ENCODE assay signal across 19 mouse cellular contexts in the genomic region with DNA sequence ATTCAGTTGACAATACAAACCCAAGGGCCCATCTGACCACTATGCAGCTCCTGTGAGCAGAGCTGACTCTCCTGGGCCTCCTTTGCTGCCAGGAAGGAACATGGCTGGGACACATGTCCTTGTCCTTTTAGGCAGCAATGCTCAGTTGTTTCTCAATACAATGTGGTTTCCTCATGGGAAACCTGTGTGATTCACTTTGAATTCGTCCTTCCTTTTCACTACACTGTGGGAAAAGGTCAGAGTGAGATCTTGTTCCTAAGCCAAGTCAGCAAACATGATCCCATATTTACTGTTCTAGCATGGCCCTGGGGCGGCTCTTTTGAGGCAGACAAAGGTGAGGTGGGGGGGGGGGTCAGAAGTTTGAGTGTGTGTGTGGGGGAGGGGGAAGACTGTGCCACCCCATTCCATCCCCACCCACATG. TPM values are rescaled to one million over a fixed set of nuclear protein-coding genes. Genes with fewer than 3 reads are reported as not detected.
DNase-seq lines count a peak whose midpoint lies in the region; ATAC-seq lines count a peak whose summit lies in the region.
"Had no signal": no experiment of that assay in that cellular context is flagged by ENCODE, and none has a peak within 500 bp of the region (broad histone marks: within the 10 kb centered on the region; RNA-seq: fewer than 3 reads in every experiment).

No protein-coding gene starts in this region.

- no peak overlapping the region for H3K9ac ChIP-seq in liver, embryonic 13.5 days
- H3K9ac ChIP-seq in liver, embryonic 12.5 days = no peak overlapping the region
- H3K9ac ChIP-seq: forebrain, embryonic 15.5 days; midbrain, embryonic 13.5 days; neural tube, embryonic 12.5 days had no signal

- H3K36me3 ChIP-seq in liver, embryonic 13.5 days = no peaks in the 10 kb centered on the region
- H3K36me3 ChIP-seq in liver, embryonic 12.5 days = no peaks in the 10 kb centered on the region
- H3K36me3 ChIP-seq: forebrain, embryonic 15.5 days; hindbrain, embryonic 10.5 days; midbrain, embryonic 13.5 days; neural tube, embryonic 12.5 days had no signal

- DNase-seq in liver, embryonic 13.5 days = no peak
- DNase-seq in 416B (ENCODE audit: low read depth) = peak; percentile 87
- DNase-seq in adrenal gland, postnatal 14 days = peak; percentile 53
- no peak for DNase-seq in cerebellum, postnatal 4 days (ENCODE audit: low spot score in 2 of 2)
- DNase-seq in urinary bladder, postnatal 36 days (ENCODE audit: low spot score in 2 of 2) = no peak
- DNase-seq: cerebellum, adult 9-11 months; gastrocnemius, postnatal 25 days; kidney, adult 2 months; kidney, postnatal 14 days; lung, postnatal 10 days; right cerebral cortex, postnatal 4 days; thymus, postnatal 4 days had no signal

- H3K4me1 ChIP-seq in liver, embryonic 13.5 days (replicated peaks) = 0 out of 2 replicates have a peak, but pooled peaks cover 4% of the 10 kb centered on the region
- H3K4me1 ChIP-seq in liver, embryonic 12.5 days = no peaks in the 10 kb centered on the region
- H3K4me1 ChIP-seq: forebrain, embryonic 15.5 days; hindbrain, embryonic 10.5 days; midbrain, embryonic 13.5 days; neural tube, embryonic 12.5 days had no signal

- no peak overlapping the region for H3K27ac ChIP-seq in liver, embryonic 13.5 days
- H3K27ac ChIP-seq in liver, embryonic 12.5 days = no peak overlapping the region
- H3K27ac ChIP-seq: forebrain, embryonic 15.5 days; hindbrain, embryonic 10.5 days; hindbrain, postnatal 0 days; midbrain, embryonic 13.5 days; neural tube, embryonic 12.5 days had no signal

- H3K4me3 ChIP-seq in liver, embryonic 13.5 days (replicated peaks) = no peak overlapping the region
- H3K4me3 ChIP-seq in liver, embryonic 12.5 days = no peak overlapping the region
- H3K4me3 ChIP-seq: forebrain, embryonic 15.5 days; hindbrain, embryonic 10.5 days; midbrain, embryonic 13.5 days; neural tube, embryonic 12.5 days had no signal

- WGBS in liver, embryonic 13.5 days (ENCODE audit: insufficient replicate concordance) = 36% methylated on average over 2 of the region's 2 CpGs
- WGBS in liver, embryonic 12.5 days (ENCODE audit: insufficient replicate concordance) = 40% methylated on average over 2 of the region's 2 CpGs

- 0 out of 2 replicates have a peak, but pooled peaks cover 5% of the 10 kb centered on the region for H3K9me3 ChIP-seq in liver, embryonic 13.5 days (replicated peaks)
- H3K9me3 ChIP-seq in liver, embryonic 12.5 days (replicated peaks) = 0 out of 2 replicates have a peak, but pooled peaks cover 6% of the 10 kb centered on the region
- H3K9me3 ChIP-seq: forebrain, embryonic 15.5 days had no signal

- no peaks in the 10 kb centered on the region for H3K27me3 ChIP-seq in liver, embryonic 13.5 days
- H3K27me3 ChIP-seq in liver, embryonic 12.5 days (replicated peaks) = 0 out of 2 replicates have a peak, but pooled peaks cover 4% of the 10 kb centered on the region
- H3K27me3 ChIP-seq: forebrain, embryonic 15.5 days; midbrain, embryonic 13.5 days; neural tube, embryonic 12.5 days had no signal

- ATAC-seq in liver, embryonic 13.5 days (ENCODE audit: low read depth) = peak; percentile 31; the same call in 1 of the 2 replicates
- ATAC-seq in liver, embryonic 12.5 days = no peak
- peak; percentile 83 for ATAC-seq in megakaryocyte progenitor cell, adult 5-6 weeks (replicated peaks; ENCODE audit: poor library complexity)
- ATAC-seq: forebrain, embryonic 15.5 days; hindbrain, postnatal 0 days; midbrain, embryonic 13.5 days had no signal

- no peak overlapping the region for H3K4me2 ChIP-seq in liver, embryonic 13.5 days
- no peak overlapping the region for H3K4me2 ChIP-seq in liver, embryonic 12.5 days
- H3K4me2 ChIP-seq: forebrain, embryonic 15.5 days; midbrain, embryonic 13.5 days; neural tube, embryonic 12.5 days had no signal

RNA-seq across cellular contexts. Expression of gene Iqgap2, which starts 32.5 kb away (rescaled TPM):
- 11.9 and 14.5 TPM in 2 replicates for polyA plus RNA-seq in liver, embryonic 13.5 days (2015; fragmentation: Nextera tagmentation; extraction: Ambion mirVana)
- 14.5 and 14.7 TPM in 2 replicates for polyA plus RNA-seq in liver, embryonic 12.5 days (2016; fragmentation: Nextera tagmentation; extraction: Ambion mirVana)
- total RNA-seq in adrenal gland, postnatal 14 days (2021) = 107 and 111 TPM in 2 replicates
- total RNA-seq in megakaryocyte progenitor cell, adult 5-6 weeks (2015) = 95.0 and 97.5 TPM in 2 replicates
- total RNA-seq in megakaryocyte progenitor cell, adult 5-6 weeks (2017) = 128 and 149 TPM in 2 replicates

Comparison
In these comparisons a context has a peak if more than half of its experiments do, and no peak if none do; other contexts are left out.
1. DNase-seq: peak in 416B (single experiment) and adrenal gland, postnatal 14 days (single experiment); none in liver, embryonic 13.5 days (single experiment), cerebellum, postnatal 4 days (0 of 2) and urinary bladder, postnatal 36 days (0 of 2).